Mouse (Mus musculus) thymus, postnatal 4 days (tissue): ENCODE data around the gene Acta1.

Experiments
- DNase-seq: peaks from one replicate; pipeline ENCODE4 v3.0.0; 2021

Gene Acta1

GRCm38 (mm10) chr8:123894502-123895097 is at the start of gene Acta1:
Acta1 (minus strand) TSS chr8:123894751.
- DNase-seq: no peak

GRCm38 (mm10) chr8:123929026-123929425 is 34.5 kb upstream of the Acta1 start:
- no peak for DNase-seq

- no peak for DNase-seq
Measured at GRCm38 (mm10) chr8:123925671-123926070, 31.1 kb upstream of the Acta1 start.

GRCm38 (mm10) chr8:123924719-123925118 is 30.2 kb upstream of the Acta1 start:
- DNase-seq: peak; percentile 84

- no peak for DNase-seq
Measured at GRCm38 (mm10) chr8:123914635-123915034, 20.1 kb upstream of the Acta1 start.

- DNase-seq: no peak
Measured at GRCm38 (mm10) chr8:123912265-123912664, 17.7 kb upstream of the Acta1 start.

- DNase-seq: no peak
Measured at GRCm38 (mm10) chr8:123907604-123908003, 13.1 kb upstream of the Acta1 start.

GRCm38 (mm10) chr8:123902653-123903052 is 8.1 kb upstream of the Acta1 start:
- no peak for DNase-seq

- DNase-seq: no peak
Measured at GRCm38 (mm10) chr8:123899366-123899765, 4.8 kb upstream of the Acta1 start.

- no peak for DNase-seq
Measured at GRCm38 (mm10) chr8:123898576-123898975, 4.0 kb upstream of the Acta1 start.

- DNase-seq: no peak
Measured at GRCm38 (mm10) chr8:123896774-123897173, 2.2 kb upstream of the Acta1 start.

- no peak for DNase-seq
Measured at GRCm38 (mm10) chr8:123896366-123896761, 1.8 kb upstream of the Acta1 start.

GRCm38 (mm10) chr8:123895680-123896365 is 1.3 kb upstream of the Acta1 start:
- no peak for DNase-seq

- DNase-seq: no peak
Measured at GRCm38 (mm10) chr8:123895230-123895629, 679 bp upstream of the Acta1 start.

GRCm38 (mm10) chr8:123893413-123893812 is 1.1 kb downstream of the Acta1 start:
- DNase-seq: no peak

GRCm38 (mm10) chr8:123892586-123893155 is 1.9 kb downstream of the Acta1 start:
- no peak for DNase-seq

GRCm38 (mm10) chr8:123891883-123892585 is 2.5 kb downstream of the Acta1 start:
- peak; percentile 15 for DNase-seq

- peak; percentile 28 for DNase-seq
Measured at GRCm38 (mm10) chr8:123891271-123891670, 3.3 kb downstream of the Acta1 start.

GRCm38 (mm10) chr8:123889797-123890196 is 4.8 kb downstream of the Acta1 start:
- no peak for DNase-seq

- no peak for DNase-seq
Measured at GRCm38 (mm10) chr8:123887956-123888355, 6.6 kb downstream of the Acta1 start.

GRCm38 (mm10) chr8:123887163-123887562 is 7.4 kb downstream of the Acta1 start:
- no peak for DNase-seq

GRCm38 (mm10) chr8:123884721-123885565 is 9.6 kb downstream of the Acta1 start:
- no peak for DNase-seq

- DNase-seq: no peak
Measured at GRCm38 (mm10) chr8:123883094-123883493, 11.5 kb downstream of the Acta1 start.
